Mouse (Mus musculus) intestine, embryonic 15.5 days (tissue): ENCODE data around the gene Nrxn3. TPM values are rescaled to one million over a fixed set of nuclear protein-coding genes. Genes with fewer than 3 reads are reported as not detected.

Source experiments
- ATAC-seq: fragments of 200-750 bp; cut with Nextera tagmentation; 2 replicates; pipeline ENCODE4 v1.8.0; 2017; ENCODE audit warnings: moderate TSS enrichment, moderate library complexity
- H3K27ac ChIP-seq: fragments of 300-500 bp; sonication (generic); 2 replicates; pipeline ENCODE4 v1.5.1; 2015; ENCODE audit warnings: mild to moderate bottlenecking, inconsistent platforms
- H3K27me3 ChIP-seq: fragments of 300-500 bp; sonication (generic); replicated peaks from 2 replicates; pipeline ENCODE4 v1.6.1; 2015; ENCODE audit warnings: inconsistent platforms
- H3K36me3 ChIP-seq: fragments of 300-500 bp; sonication (generic); 2 replicates; pipeline ENCODE4 v1.6.1; 2015; ENCODE audit warnings: inconsistent platforms
- H3K4me1 ChIP-seq: fragments of 300-500 bp; sonication (generic); replicated peaks from 2 replicates; pipeline ENCODE4 v1.6.1; 2015; ENCODE audit warnings: inconsistent platforms
- H3K4me2 ChIP-seq: fragments of 300-500 bp; sonication (generic); replicated peaks from 2 replicates; pipeline ENCODE4 v1.6.1; 2015; ENCODE audit warnings: mild to moderate bottlenecking, inconsistent platforms
- H3K4me3 ChIP-seq: fragments of 300-500 bp; sonication (generic); replicated peaks from 2 replicates; pipeline ENCODE4 v1.5.1; 2015; ENCODE audit warnings: inconsistent platforms
- H3K9ac ChIP-seq: fragments of 300-500 bp; sonication (generic); 2 replicates; pipeline ENCODE4 v1.6.1; 2015; ENCODE audit warnings: inconsistent platforms
- H3K9me3 ChIP-seq: fragments of 300-500 bp; sonication (generic); 2 replicates; pipeline ENCODE4 v1.6.1; 2016; ENCODE audit warnings: inconsistent platforms
- WGBS: fragments of 180-500 bp; shearing (Covaris S2); methylation state at CpG from one replicate; pipeline ENCODE4 v1.1.7; 2015; 5-methylcytosine and 5-hydroxymethylcytosine counted together
- polyA plus RNA-seq: library from polyadenylated mRNA; unstranded; fragments of >200 nt; fragmentation: Nextera tagmentation; extraction: Ambion mirVana; gene quantifications from 2 replicates; pipeline ENCODE4 v1.2.1, GENCODE M21; 2015

Gene Nrxn3
- polyA plus RNA-seq, 1 experiment from 2014 or later = 3.0 TPM

GRCm38 (mm10) chr12:89882617-89883370 lies 1160.1 kb downstream of the Nrxn3 start:
- no peaks in the 10 kb centered on the region for H3K27me3 ChIP-seq
- no peak overlapping the region for H3K4me3 ChIP-seq
- ATAC-seq = no peak
- WGBS = 69% methylated on average over 8 of the region's 8 CpGs
- H3K36me3 ChIP-seq = no peaks in the 10 kb centered on the region
- H3K27ac ChIP-seq = no peak overlapping the region
- H3K9ac ChIP-seq = no peak overlapping the region
- H3K9me3 ChIP-seq = no peaks in the 10 kb centered on the region
- no peaks in the 10 kb centered on the region for H3K4me1 ChIP-seq
- H3K4me2 ChIP-seq = no peak overlapping the region

- no peak for ATAC-seq
- no peaks in the 10 kb centered on the region for H3K4me1 ChIP-seq
- 92% methylated on average over 1 of the region's 1 CpGs for WGBS
- H3K9me3 ChIP-seq = no peaks in the 10 kb centered on the region
- H3K4me3 ChIP-seq = no peak overlapping the region
- no peak overlapping the region for H3K9ac ChIP-seq
- H3K27ac ChIP-seq = no peak overlapping the region
- no peak overlapping the region for H3K4me2 ChIP-seq
- H3K27me3 ChIP-seq = no peaks in the 10 kb centered on the region
- H3K36me3 ChIP-seq = no peaks in the 10 kb centered on the region
Observed at GRCm38 (mm10) chr12:89884576-89884975, 1161.9 kb downstream of the Nrxn3 start.

- 76% methylated on average over 3 of the region's 3 CpGs for WGBS
- Histone ChIP-seq H3K4me3 (no peak overlapping the region), H3K36me3 (no peaks in the 10 kb centered on the region), H3K4me2 (no peak overlapping the region), H3K4me1 (no peaks in the 10 kb centered on the region), H3K9ac (no peak overlapping the region), H3K27me3 (no peaks in the 10 kb centered on the region), H3K27ac (no peak overlapping the region), H3K9me3 (no peaks in the 10 kb centered on the region)
- ATAC-seq = no peak
Observed at GRCm38 (mm10) chr12:89888647-89889046, 1166.0 kb downstream of the Nrxn3 start.

GRCm38 (mm10) chr12:89896901-89897300 lies 1174.2 kb downstream of the Nrxn3 start:
- WGBS = 72% methylated on average over 2 of the region's 2 CpGs
- H3K36me3 ChIP-seq = no peaks in the 10 kb centered on the region
- H3K9ac ChIP-seq = no peak overlapping the region
- H3K4me1 ChIP-seq = no peaks in the 10 kb centered on the region
- H3K27ac ChIP-seq = no peak overlapping the region
- no peak for ATAC-seq
- no peaks in the 10 kb centered on the region for H3K9me3 ChIP-seq
- no peaks in the 10 kb centered on the region for H3K27me3 ChIP-seq
- H3K4me2 ChIP-seq = no peak overlapping the region
- H3K4me3 ChIP-seq = no peak overlapping the region

GRCm38 (mm10) chr12:89909578-89909977 lies 1186.9 kb downstream of the Nrxn3 start:
- H3K4me3 ChIP-seq = no peak overlapping the region
- H3K9ac ChIP-seq = no peak overlapping the region
- no peaks in the 10 kb centered on the region for H3K27me3 ChIP-seq
- no peaks in the 10 kb centered on the region for H3K36me3 ChIP-seq
- H3K4me1 ChIP-seq = no peaks in the 10 kb centered on the region
- H3K4me2 ChIP-seq = no peak overlapping the region
- H3K27ac ChIP-seq = no peak overlapping the region
- H3K9me3 ChIP-seq = no peaks in the 10 kb centered on the region
- ATAC-seq = no peak
- WGBS = 70% methylated on average over 3 of the region's 3 CpGs

- H3K27ac ChIP-seq = no peak overlapping the region
Observed at GRCm38 (mm10) chr12:89918138-89918829, 1195.6 kb downstream of the Nrxn3 start.

GRCm38 (mm10) chr12:89932338-89932737 lies 1209.7 kb downstream of the Nrxn3 start:
- Histone ChIP-seq H3K36me3 (no peaks in the 10 kb centered on the region), H3K4me3 (no peak overlapping the region), H3K4me1 (no peaks in the 10 kb centered on the region), H3K9me3 (no peaks in the 10 kb centered on the region), H3K4me2 (no peak overlapping the region), H3K9ac (no peak overlapping the region), H3K27ac (no peak overlapping the region), H3K27me3 (no peaks in the 10 kb centered on the region)
- no peak for ATAC-seq
- 81% methylated on average over 1 of the region's 1 CpGs for WGBS

More at GRCm38 (mm10) chr12:89918138-89918829, 1195.6 kb downstream of the Nrxn3 start:
- no peak for ATAC-seq
- no peak overlapping the region for H3K4me2 ChIP-seq
- H3K9ac ChIP-seq = no peak overlapping the region
- H3K4me3 ChIP-seq = no peak overlapping the region
- H3K27me3 ChIP-seq = no peaks in the 10 kb centered on the region
- 76% methylated on average over 8 of the region's 8 CpGs for WGBS
- no peaks in the 10 kb centered on the region for H3K36me3 ChIP-seq
- H3K4me1 ChIP-seq = no peaks in the 10 kb centered on the region
- no peaks in the 10 kb centered on the region for H3K9me3 ChIP-seq

GRCm38 (mm10) chr12:89933630-89934029 lies 1211.0 kb downstream of the Nrxn3 start:
- Histone ChIP-seq H3K27ac (no peak overlapping the region), H3K27me3 (no peaks in the 10 kb centered on the region), H3K9ac (no peak overlapping the region), H3K36me3 (no peaks in the 10 kb centered on the region), H3K4me1 (no peaks in the 10 kb centered on the region), H3K9me3 (no peaks in the 10 kb centered on the region), H3K4me2 (no peak overlapping the region), H3K4me3 (no peak overlapping the region)
- 81% methylated on average over 5 of the region's 5 CpGs for WGBS
- ATAC-seq = no peak

- H3K4me3 ChIP-seq = no peak overlapping the region
- no peaks in the 10 kb centered on the region for H3K27me3 ChIP-seq
- no peak overlapping the region for H3K4me2 ChIP-seq
- H3K27ac ChIP-seq = no peak overlapping the region
- H3K36me3 ChIP-seq = no peaks in the 10 kb centered on the region
- WGBS = 69% methylated on average over 2 of the region's 2 CpGs
- H3K9ac ChIP-seq = no peak overlapping the region
- H3K9me3 ChIP-seq = no peaks in the 10 kb centered on the region
- ATAC-seq = no peak
- no peaks in the 10 kb centered on the region for H3K4me1 ChIP-seq
Observed at GRCm38 (mm10) chr12:89940746-89941145, 1218.1 kb downstream of the Nrxn3 start.

GRCm38 (mm10) chr12:89945911-89946502 lies 1223.3 kb downstream of the Nrxn3 start:
- Histone ChIP-seq H3K9me3 (no peaks in the 10 kb centered on the region), H3K9ac (no peak overlapping the region), H3K27me3 (no peaks in the 10 kb centered on the region), H3K4me2 (no peak overlapping the region), H3K27ac (no peak overlapping the region), H3K4me3 (no peak overlapping the region), H3K36me3 (no peaks in the 10 kb centered on the region), H3K4me1 (no peaks in the 10 kb centered on the region)
- no peak for ATAC-seq
- WGBS = 74% methylated on average over 2 of the region's 2 CpGs

GRCm38 (mm10) chr12:89946522-89946921 lies 1223.8 kb downstream of the Nrxn3 start:
- 66% methylated on average over 5 of the region's 5 CpGs for WGBS
- Histone ChIP-seq H3K4me3 (no peak overlapping the region), H3K9me3 (no peaks in the 10 kb centered on the region), H3K9ac (no peak overlapping the region), H3K27ac (no peak overlapping the region), H3K27me3 (no peaks in the 10 kb centered on the region), H3K4me2 (no peak overlapping the region), H3K4me1 (no peaks in the 10 kb centered on the region), H3K36me3 (no peaks in the 10 kb centered on the region)
- ATAC-seq = no peak

GRCm38 (mm10) chr12:89953237-89953636 lies 1230.6 kb downstream of the Nrxn3 start:
- no peak overlapping the region for H3K9ac ChIP-seq
- no peaks in the 10 kb centered on the region for H3K4me1 ChIP-seq

More at GRCm38 (mm10) chr12:89953237-89953636, 1230.6 kb downstream of the Nrxn3 start:
- Histone ChIP-seq H3K27me3 (no peaks in the 10 kb centered on the region), H3K9me3 (no peaks in the 10 kb centered on the region), H3K4me2 (no peak overlapping the region), H3K36me3 (no peaks in the 10 kb centered on the region), H3K27ac (no peak overlapping the region), H3K4me3 (no peak overlapping the region)
- ATAC-seq = peak; percentile 36; the same call in 1 of the 2 replicates
